Mouse (Mus musculus) spleen, adult 2 months (tissue): Measurements from ENCODE around the gene Panx3.

Source experiments
- CTCF ChIP-seq: fragments of 200-500 bp; IDR thresholded peaks from 2 replicates; pipeline ENCODE4 v1.5.1; 2011; ENCODE audit warnings: mild to moderate bottlenecking, inconsistent platforms; ENCODE audit not compliant: insufficient read depth, insufficient read length, insufficient replicate concordance; ENCODE audit errors: extremely low read depth
- POLR2A ChIP-seq: fragments of 200-500 bp; IDR thresholded peaks from 2 replicates; pipeline ENCODE4 v1.6.1; 2011; ENCODE audit warnings: low read depth, low read length, inconsistent platforms

DNA sequence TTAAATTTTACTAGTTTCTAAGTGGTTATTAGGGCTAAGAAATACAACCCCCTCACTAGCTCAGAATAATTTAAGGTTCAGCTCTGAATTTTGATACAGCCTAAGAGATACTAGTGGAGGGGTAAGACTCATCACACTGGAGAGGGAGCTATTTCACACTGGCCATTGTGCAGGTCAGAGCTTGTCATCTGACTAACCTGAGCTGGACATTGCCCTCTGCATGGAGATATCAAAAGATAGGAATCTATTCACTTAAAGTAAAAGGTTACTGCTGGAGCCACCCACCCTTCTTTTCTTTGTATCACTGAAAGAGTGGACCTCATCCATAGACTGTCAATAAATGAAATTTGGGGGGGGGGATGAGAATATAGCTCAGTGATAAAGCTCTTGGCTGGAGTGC is 54.7 kb downstream of the Panx3 start:
- TF ChIP-seq POLR2A (no peak), CTCF (no peak)
